Mouse (Mus musculus) left cerebral cortex, postnatal 14 days (tissue): ENCODE results near the gene Wdr24. TPM values are rescaled to one million over a fixed set of nuclear protein-coding genes. Genes with fewer than 3 reads are reported as not detected.

Source experiments
- DNase-seq, 2 experiments: peaks; one replicate each; pipeline ENCODE4 v3.0.0; 2021 to 2022; ENCODE audit warnings: low spot score in 2 of 2, mixed read lengths in 1 of 2
- intact Hi-C: fragments of 180-260 bp; cut with DNase I; formaldehyde crosslinking; loops from one replicate; pipeline ENCODE4 v1.15.1; 2025
- total RNA-seq, 2 experiments: library from RNA; stranded (reverse); gene quantifications; 2 replicates each; pipeline ENCODE4 v1.2.3; 2021

Gene Wdr24
- total RNA-seq, 2 experiments from 2014 or later: 22.3 to 23.3 TPM

DNA sequence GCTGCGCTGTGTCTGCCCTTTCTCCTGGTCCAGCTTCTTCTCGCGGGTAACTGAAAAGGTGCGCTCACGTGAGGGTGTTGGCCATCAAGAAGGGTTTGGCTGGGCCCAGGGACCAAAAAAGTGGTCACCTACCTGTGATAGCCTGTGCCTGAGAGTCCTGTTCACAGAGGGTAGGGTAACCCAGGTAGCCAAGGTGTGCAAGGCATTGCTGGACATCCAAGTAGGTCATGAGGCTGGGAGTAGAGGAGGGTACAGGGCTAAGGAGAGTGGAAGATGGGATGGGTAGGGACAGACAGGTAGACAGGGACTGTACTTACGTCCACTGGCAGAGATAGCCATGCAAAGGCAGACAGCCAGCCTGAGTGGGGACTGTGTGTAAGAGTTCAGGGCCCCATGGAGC lies 17.1 kb downstream of the Wdr24 start:
- no peak for DNase-seq
- intact Hi-C loops: no loop called here

DNA sequence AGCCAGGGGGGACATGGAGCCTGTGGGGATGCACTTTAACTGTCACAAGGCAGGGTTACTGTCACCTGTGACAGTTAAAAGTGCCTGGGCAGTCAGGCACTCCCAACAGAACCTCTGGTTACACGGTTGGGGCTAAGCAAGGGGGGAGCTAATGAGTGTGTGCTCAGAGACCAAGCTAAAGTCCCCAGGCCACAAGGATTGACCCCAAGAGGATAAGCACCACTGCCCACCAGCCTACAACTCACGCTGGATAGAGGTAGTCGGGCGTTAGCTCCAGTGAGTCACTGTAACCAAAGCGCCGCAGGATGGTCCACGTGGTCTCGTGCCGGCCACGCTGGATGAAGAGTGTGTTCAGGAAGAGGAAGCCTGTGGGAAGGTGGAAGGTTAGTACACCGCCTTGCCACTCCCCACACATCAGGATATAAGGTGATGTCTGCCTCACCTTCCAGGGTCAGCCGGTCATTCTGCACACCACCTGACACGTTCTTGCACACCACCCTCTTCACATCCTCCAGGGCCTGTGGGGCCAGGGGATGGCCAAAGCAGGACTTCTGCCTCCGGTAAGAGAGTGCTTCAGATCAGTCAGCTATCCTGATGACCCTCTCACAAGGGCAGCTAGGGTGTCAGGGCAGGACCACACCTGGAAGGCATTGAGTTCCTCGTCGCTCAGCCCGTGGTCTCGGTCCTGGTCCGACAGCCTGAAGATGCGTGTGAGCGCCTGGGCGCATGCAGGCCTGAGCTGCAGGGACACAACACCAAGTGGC lies 17.9 kb downstream of the Wdr24 start, which contains the start of gene Gm20683:
Gm20683 (minus strand) TSS at position 647 of the 764 bp plus-strand sequence.
- DNase-seq: no peak
- intact Hi-C loops: no loop called here

DNA sequence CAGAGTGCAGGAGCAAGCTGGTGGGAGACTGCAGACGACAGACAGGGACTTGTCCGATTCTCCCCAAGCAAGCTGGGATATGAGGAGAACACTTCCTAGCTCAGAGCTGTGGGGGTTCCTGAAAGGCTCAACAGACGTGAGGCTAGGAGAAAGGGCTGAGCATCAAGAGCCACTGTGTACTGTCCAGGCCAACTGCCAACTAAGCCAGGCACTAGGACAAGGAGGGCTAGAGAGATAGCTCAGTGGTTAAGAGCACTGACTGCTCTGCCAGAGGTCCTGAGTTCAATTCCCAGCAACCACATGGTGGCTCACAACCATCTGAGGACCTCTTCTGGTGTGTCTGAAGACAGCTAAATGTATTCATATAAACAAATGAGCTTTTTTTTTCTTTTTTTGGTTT lies 19.1 kb downstream of the Wdr24 start:
- no peak for DNase-seq
- intact Hi-C loops: no loop called here

DNA sequence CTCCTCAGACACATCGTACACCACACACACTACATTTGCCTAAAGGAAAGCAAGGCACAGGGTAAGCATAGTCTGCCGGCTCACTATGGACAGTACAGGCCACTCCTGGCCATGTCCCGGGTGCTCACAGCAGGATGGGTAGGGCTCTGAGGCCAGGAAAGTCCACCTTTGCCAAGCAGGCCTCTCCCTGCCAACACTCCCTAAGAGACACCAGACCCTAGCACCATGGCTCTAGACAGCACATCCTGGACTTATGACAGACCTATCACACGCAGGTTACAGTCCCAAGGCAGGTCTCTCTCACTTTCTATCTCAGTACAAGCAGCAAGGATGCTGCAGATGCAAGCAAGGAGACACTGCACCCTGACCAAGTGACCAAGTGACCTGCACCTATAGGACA lies 19.7 kb downstream of the Wdr24 start:
- no peak for DNase-seq
- intact Hi-C loops: no loop called here

DNA sequence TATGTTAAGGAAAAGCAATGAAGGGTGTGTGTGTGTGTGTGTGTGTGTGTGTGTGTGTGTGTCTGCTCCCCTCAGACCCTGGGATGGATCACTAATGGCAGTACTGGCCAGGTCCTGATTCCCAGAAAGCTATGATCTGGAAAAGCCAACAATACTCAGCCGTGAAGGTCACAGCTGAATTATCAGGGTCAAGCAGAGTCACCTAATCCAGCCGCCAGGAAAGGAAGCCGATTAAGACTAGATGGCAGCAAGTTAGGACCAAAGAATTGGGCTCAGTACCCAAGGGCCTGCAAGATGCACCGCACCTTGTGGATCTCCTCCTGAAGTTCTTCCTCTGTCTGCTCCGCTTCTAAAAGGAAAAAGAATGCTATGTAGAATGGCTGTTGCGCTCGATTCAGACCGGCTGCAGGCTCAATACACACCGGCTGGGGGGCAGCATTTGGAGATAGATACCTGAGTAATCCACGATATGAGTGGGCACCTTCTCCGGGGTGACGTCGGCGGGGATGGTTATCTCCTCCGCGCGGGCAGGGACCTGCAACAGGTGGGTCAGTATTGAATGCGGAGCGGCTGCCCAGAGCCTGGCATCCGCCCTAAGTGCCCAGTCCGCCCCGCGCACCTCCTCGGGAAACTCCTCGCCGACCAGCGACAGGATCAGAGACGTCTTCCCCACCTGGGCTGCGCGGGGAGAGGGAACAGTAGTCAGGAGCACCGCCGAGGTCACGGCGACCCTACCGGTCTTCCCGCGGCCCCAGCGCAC lies 20.4 kb downstream of the Wdr24 start:
- no peak for DNase-seq
- intact Hi-C loops: no loop called here

DNA sequence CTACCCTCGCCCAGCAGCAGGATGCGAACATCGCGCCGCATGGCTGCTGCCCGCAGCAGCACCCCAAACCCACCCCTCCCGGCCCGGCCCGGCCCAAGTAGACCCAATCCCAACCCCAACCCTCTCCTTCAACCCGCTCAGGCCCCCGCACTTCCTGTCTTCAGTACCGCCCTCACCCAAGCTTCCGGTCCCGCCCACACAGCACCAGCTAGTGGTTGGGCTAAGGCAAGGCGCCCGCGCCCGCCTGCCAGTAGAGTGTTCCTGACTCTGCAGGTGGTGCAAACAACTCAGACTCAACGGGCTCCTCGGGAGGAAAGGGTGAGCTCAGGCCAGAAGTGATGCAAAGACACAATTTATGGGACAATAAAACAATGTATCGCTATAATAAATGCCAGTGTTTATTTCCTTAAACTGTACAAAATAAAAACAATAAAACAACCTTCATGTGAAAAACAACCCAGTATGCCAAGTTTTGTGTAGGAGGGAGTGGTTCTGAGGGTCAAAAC lies 21.0 kb downstream of the Wdr24 start, which contains the start of gene Rhot2:
Rhot2 (minus strand) TSS at position 456 of the 506 bp plus-strand sequence.
- intact Hi-C loops: no loop called here
- DNase-seq: peak; percentile 94 to 95

DNA sequence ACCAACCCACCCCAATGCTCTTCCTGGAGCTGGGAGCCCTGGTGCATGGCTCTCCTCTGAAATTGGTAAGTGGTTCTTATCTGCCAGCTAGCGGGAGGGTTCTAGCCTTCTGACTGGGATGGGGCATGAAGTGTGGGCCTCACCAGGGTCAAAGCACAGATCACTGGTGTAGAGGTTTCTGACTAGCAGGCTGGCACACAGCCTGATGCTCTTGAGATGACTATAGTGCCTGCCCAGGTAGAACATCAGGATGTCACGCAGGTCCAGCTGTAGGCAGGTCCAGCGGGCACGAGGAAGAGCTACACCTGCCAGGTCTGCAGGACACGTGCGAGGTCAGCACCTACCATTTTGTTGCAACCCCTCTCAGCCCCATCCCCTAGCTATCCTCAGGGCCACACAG lies 36.8 kb downstream of the Wdr24 start:
- no peak for DNase-seq
- intact Hi-C loops: no loop called here

DNA sequence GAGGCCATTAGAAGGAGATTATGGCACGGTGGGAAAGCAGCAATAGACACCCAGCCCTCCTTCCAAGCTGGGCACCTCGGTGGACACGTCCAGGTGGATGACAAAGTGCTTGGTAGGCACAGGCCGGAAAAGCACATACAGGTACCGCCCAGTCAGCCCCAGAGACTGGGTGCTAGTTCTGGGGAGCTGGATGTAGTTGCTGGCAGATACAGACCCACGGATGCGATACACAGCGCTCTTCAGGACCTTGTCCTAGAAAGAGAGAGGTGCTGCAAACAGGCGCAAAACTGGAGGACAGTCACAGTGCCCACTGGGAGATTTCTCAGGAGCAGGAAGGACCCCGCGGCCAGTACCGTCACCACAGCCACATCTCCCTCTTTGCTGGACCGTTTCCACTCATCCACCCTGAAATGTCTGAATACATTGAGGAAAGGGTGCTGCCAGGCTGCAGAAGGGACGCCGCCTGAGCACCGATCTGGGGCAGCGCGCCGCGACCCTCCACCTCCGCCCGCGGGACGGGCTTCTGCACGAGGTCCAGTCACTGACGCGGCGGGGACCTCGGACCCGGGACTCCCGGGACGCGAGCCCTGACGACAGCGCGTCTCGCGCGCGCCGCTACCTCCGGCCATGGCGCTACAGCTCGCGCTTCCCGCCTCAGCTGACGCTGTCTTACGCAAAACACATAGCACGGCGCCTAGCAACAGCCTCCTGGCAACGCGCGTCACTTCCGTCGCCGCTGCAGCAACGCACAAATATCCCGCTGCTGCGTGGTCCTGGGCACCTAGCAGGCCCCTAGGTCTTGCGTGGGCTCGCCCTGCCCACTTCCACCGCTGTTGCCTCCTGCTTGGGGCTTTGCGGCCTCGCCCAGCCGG lies 37.6 kb downstream of the Wdr24 start, which contains the start of gene Wdr90:
Wdr90 (minus strand) TSS at position 670 of the 872 bp plus-strand sequence.
- peak; percentile 94 for DNase-seq
- intact Hi-C loops: no loop called here

DNA sequence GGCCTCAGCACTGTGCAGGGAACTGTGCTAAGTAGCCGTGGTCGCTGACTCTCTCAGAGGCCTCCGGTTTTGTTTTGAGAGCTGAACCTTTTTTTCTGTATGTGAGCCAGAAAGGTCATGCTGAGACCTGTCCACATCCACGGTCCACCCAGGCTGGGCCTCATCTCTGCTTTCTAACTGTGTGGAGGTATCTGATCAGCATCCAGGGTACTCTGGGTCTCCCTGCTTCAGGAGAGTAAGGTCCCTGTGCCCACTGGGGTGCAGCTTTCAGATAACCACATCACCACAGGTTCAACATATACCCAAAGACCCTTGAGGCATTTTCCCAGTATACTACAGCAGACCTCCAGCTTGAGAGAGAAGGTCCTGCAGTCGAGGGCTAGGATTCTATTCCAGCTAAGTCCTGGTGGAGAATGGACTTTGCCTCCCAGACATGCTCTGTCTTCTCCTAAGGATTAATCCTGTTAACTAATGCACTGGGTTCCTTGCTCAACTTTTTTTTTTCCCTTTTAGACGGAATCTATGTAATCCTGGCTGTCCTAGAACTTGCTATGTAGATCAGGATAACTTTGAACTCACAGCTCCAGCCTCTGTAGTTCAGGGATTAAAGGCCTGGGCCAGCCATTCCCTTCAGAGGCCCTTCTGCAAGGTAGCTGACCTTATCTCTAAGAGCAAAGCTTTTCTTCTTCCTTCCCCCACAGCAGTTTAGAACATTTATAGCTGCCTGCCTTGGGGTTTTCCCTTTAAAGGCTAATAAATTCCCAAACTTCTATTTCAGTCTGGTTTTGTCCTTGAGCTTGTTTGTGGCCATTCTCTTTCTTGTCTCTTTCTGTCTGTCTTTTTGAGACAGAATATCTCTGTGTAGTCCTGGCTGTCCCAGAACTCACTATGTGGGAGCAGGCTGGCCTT lies 38.5 kb downstream of the Wdr24 start:
- DNase-seq: no peak
- intact Hi-C loops: no loop called here

DNA sequence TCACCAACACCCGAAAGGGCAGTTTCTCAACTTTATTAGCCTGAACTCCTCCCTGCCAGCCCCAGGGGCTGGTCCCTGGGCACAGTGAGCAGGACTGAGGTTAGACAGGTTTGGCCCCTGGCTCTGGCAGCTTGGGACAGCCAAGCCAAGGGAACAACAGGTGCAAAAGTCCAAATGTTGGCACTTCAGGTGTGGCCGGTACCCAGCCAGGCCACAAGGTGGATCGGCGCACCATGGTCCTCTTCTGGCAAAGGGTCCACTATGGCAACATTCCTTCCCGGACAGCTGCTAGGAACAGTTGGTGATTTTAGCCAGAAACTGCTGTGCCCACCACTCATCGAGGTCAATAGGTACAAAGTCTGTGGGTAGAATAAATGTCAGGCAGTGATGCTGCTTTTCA lies 40.3 kb downstream of the Wdr24 start:
- intact Hi-C loops: no loop called here
- DNase-seq: no peak

DNA sequence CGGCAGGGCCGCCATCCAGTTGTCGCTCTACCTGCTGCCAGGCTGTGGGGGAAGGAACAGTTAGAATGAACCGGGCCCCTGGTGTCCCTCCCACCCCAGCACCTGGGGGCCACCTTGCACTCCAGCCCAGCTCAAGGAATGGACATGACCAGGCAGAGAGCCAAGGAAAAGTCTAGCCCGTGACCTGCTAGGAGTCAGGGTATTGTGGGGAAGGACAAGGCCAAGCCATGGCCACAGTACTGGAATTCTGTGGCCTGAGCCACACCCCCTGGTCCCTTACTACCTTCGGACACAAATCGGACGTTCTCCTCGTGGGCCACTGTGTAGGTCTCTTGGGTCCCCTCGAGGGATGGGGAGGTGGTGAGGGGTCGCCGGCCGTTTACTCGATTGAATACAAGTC lies 40.9 kb downstream of the Wdr24 start:
- intact Hi-C loops: no loop called here
- no peak for DNase-seq

DNA sequence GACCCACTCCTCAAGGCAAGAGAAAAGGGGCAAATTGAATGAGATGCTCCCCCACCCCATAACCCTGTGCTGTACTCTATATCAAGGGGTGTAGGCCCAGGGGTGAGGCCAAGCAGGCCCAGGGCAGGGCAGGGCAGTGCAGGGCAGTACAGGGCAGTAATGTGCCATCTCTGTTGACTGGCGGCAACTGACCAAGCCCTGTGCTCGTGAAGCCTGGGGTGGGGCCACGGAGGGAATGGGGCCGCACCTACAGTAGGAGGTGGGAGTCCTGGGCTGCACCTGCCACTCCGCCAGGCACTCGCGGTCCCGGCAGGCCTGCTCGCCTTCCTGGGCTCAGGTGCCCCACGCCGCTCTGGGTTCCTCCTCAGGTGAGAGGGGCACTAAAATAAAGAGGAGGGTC lies 41.9 kb downstream of the Wdr24 start:
- intact Hi-C loops: no loop called here
- no peak for DNase-seq

DNA sequence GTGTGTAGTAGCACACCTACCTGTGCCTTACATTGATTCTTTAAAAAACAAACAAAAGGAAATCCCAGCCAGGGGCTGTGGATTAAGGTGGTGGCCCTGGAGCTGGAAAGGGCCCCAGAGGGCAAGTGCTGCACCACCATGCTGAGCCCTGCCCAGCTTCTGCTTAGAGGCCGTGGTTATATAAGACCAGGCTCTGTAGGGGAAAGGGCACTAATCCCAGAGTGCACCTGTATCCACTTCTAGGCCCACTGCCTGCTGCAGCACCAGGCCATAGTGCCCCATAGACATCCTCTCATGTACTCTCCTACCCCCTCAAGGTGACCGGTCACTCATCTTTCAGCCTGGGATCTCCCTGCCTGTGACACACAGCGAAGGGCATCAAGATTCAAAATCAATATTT lies 42.7 kb downstream of the Wdr24 start:
- DNase-seq: no peak
- intact Hi-C loops: no loop called here

DNA sequence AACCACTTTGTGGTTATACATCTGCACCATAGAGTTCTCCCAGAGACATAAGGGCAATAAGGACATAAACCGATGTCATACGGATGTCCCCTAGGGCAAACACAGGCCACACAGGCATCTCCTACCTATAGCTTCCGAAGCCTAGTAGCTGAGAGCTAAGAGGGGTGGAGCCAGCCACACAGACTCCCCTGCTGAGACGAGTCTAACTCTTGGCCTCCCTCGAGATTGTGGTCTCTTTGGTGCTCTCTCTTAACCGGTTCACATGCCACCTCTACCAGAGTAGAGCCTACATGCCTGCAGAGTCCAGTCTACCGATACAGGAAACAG lies 44.0 kb downstream of the Wdr24 start:
- DNase-seq: no peak
- intact Hi-C loops: no loop called here

DNA sequence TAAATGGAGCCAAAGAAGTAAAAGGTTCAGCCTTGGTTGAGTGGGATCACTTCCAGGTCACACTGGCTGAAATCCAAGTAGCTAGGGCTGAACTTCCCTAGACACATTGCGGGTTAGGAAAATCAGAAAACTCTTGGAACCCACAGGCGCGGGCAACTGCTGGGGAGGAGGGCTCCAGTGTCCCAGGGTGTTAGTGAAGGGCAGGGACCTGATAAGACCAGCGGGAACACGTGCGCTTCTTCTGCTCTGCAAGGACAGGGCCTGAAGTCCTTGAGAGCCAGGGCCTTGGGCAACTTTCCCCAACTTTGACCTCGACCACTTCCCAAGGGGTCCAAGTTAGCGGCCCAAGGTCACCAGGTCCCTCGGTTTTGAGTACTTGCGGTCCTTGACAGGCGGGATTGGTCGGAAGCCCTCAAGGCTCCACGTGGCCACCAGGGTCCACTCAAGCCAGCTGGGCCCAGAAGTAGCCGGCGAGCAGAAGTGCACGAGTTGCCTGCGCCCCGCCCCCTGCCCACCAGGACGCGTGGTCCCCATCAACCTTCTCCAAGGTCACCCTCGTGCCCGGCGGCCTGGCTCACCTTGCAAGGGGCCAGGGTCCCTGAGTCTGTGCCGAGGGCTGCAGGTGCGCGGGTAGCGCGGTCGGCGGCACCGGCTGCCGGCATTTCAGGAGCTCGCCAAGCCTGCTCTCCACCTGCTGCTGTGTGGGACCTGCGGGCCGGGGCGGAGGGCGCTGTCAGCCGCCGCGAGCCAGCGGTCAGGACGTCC lies 44.6 kb downstream of the Wdr24 start:
- intact Hi-C loops: no loop called here

DNA sequence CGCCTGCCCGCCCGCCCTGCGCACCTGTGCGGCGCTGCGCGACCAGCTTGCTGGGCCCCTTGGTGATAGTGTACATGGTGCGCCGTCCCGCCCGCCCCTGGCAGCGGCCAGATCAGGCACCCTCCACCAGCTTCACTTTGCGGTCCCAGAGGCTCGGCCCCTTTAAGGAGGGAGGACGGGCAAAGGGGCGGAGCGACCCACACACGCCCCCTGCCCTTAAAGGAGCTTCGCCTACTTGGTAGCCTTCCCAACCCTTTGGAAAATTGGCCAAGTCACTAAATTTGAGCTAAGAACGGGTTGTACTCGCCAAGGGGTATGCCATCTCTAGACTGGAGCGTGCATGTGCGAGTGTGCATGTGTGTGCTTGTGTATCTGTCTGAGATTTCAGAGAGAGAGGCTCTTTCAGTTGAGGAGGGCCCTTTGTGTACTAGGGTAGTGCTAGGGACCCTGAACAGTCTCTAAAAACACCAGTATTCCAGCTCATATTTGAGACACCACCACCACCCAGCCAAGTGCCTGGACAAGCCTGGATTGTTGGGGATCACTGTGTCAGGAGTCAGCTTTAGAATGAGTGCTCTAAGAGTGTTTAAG lies 45.3 kb downstream of the Wdr24 start, which contains the start of gene Mcrip2:
Mcrip2 (minus strand) TSS at position 164 of the 591 bp plus-strand sequence.
- intact Hi-C loops: no loop called here

More for the DNA sequence above, 44.6 kb downstream of the Wdr24 start:
- DNase-seq: no peak

DNA sequence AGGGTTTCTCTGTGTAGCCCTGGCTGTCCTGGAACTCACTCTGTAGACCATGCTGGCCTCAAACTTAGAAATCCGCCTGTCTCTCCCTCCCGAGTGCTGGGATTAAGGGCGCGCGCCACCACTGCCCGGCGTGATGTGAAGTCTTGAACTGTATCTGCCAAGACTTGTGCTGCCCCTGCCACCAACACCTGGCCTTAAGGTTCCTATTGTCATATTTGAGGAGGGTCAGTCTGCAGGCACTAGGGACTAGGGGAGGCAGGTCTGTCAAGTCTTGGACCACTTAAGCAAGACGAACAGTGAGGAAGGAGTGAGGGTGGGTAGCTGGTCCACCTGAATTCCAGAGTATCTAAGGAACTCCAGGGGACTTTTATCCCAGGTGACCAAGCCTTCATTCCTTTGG lies 46.1 kb downstream of the Wdr24 start:
- no peak for DNase-seq
- intact Hi-C loops: no loop called here

More for the DNA sequence above, 45.3 kb downstream of the Wdr24 start, which contains the start of gene Mcrip2:
- peak; percentile 76 to 80 for DNase-seq
